Mouse (Mus musculus): ENCODE data around the gene Habp4.

DNA sequence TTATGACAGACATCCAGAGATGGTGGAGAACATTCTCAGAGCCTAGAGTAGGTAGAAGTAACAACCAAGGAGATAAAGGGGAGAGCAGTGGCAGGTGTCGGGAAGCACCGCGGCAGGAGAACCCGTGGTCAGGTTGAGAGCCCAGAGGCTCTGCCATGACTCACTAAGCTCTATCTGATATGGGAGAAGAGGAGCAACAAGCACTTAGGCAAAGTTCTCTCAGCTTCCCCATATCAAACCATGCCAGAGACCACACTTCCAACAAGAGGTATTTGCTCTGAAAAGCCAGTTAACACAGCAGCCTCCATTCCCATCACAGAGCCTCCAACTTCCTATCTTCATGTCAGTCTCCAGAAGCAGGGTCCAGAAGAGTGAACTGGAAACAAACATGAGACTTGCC, 39.3 kb downstream of the Habp4 start:
- TF ChIP-seq CTCF (IDR thresholded peaks at IDR 0.05; ENCODE audit: control insufficient read depth, insufficient read depth, insufficient read length), result no peak
- TF ChIP-seq MAX (IDR thresholded peaks at IDR 0.05), result no peak
- no peak for TF ChIP-seq USF1 (IDR thresholded peaks at IDR 0.05; ENCODE audit: low read depth)
- no peak for TF ChIP-seq MYOD1 (IDR thresholded peaks at IDR 0.05; ENCODE audit: control insufficient read depth, insufficient read length, low read depth)
- no peak for TF ChIP-seq MYOG (IDR thresholded peaks at IDR 0.05; ENCODE audit: control insufficient read depth, extremely low read depth, insufficient read length)
- no peak for TF ChIP-seq FOSL1 (IDR thresholded peaks at IDR 0.05; ENCODE audit: insufficient read depth, low read length, poor library complexity, severe bottlenecking)
- TF ChIP-seq CEBPB (IDR thresholded peaks at IDR 0.05; ENCODE audit: low read depth), result no peak
